Mouse (Mus musculus) frontal cortex, adult (tissue): ENCODE measurements around the gene Prickle2.

ENCODE experiments used
- ATAC-seq: cut with Nextera tagmentation; 2 replicates; pipeline ENCODE4 v1.9.2; 2017; ENCODE audit warnings: mild to moderate bottlenecking, moderate library complexity, mixed read lengths; ENCODE audit not compliant: low TSS enrichment

Gene Prickle2

DNA sequence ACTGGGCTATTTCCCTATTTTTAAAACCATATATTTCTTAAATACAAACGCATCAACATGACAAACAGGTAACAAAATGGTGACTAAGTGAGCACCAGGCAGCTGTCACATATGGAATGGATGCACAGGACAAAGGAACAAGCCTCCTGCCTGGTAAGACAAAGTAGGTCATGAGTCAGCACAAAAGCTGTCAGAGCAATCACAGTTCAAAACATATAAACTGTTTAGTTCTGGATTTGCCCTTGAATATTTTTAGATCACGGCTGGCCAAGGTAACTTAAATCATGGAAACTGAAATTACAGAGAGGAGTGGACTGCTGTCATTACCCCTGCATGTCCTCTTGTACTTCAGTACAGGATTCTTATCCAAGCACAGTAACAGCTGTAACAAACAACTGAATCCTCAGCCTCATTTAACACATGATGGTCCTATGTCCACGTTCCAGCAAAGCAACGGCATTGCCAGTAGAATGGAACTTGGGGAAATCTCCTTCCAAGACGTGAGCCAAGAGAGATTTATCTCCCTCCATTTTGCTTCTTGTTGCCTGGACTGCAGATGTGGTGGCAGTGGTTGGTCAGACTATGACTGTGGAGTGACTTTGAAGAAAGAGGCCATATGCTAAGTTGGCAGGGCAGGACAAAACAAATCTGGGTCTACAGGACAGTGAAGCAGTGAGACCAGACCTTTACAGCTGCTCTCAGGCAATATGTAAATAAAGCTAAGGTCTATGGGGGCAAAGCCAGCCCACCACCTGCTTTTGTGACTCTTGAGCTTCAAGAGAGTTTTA, 185.7 kb downstream of the Prickle2 start:
- no peak for ATAC-seq

DNA sequence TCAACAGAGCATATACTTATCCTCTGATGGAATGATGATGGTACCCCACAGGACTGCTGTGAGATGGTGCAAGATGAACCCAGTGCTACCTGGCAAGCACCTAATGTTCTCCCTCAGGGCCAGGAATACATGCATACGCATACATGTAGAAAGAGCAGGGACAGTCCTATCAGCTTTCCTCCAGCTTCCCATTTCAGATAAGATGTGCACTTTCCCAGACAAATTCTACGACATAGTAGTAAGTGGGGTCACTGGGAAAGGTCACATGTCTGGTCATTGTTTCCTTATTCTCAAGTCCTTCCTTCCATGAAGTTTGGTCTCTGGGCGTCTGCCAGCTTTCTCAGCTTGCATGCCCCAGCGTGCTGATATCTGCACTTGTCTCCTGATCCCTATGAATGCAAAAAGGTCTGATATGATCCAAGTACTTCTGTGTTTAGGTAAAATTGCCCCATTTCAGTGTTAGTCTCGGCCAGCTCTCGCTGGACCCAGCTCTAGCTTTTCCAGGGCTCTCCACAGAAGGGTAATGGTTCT, 187.5 kb downstream of the Prickle2 start:
- ATAC-seq: no peak

DNA sequence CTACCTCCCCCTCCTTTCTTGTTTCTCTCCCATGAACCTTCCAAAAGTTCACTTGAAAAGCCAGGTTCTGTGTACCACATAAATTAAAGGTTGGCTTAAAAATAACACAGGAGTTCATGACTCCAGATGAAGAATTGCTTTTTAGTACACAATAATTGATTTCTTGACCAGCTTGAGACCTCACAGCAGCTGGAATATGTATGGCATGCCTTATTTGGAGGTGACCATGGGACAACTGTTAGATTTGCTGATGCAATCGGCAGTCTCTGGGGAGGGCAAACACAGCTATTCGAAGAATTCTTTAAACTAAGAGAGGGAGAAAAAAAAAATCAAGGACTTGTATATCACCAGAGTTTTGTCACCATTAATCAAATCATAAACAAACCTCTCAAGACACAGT, 189.0 kb downstream of the Prickle2 start:
- ATAC-seq: no peak

- peak; percentile 87 for ATAC-seq
These were observed 194.0 kb downstream of the Prickle2 start for GRCm38 (mm10) chr6:92512001-92512400.

DNA sequence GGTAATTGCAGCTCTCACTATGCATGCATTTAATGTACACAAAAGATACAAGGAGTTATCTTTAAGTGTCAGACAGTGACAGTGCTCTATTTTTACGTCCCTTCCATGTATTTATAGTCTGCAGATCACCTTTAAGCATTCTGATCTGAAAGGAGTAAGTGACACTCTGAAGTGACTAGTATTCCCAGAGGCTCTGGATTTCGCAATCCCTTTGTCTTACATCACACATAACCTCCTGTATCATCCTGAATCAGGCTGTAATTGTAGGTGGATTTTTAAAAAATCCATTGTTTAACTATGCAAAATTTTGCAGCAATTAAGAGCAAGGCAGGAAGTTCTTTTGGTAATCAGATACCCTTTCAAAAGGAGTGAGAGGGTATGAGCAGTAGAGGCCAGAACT, 196.2 kb downstream of the Prickle2 start:
- no peak for ATAC-seq

DNA sequence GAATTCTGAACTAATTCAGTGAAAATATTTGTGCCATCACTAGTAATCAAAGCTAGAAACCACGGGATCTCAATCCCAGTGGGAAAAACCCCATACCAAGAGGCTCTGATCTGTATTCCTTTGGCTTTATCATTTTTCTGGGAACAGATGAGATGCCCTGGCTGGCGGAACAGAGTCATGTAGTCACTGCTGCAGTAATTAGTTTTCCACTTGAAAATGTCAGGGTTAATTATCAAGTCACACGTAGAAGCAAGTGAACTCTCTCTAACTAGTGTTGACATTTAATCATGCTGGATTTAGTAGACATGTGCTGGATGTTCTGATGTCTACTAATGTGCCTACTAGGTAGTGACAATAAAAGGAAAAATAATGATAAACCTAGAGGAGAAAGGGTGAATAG, 199.7 kb downstream of the Prickle2 start:
- no peak for ATAC-seq

DNA sequence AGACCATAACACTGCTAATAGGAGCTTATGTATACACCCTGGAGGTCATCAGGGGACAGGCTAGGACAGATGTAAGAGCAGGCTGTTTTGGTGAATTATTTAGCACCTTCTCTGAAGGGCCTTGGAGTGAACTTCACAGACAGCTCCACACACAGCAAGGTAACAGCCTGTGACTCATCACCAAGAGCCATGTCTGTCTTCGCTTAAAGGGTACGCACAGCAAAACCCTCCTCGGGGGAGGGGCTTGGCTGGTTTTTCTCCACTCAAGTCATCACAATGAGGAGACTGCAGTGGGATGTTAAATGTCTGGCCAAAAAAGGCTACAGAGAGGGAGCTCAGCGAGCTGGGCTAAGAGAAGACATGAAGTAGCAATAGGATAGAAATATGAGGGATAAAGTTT, 206.5 kb downstream of the Prickle2 start:
- ATAC-seq: peak; percentile 66

GRCm38 (mm10) chr6:92498574-92498973, 207.4 kb downstream of the Prickle2 start:
- ATAC-seq: peak; percentile 10; the same call in 1 of the 2 replicates

GRCm38 (mm10) chr6:92497279-92497678, 208.7 kb downstream of the Prickle2 start:
- ATAC-seq: no peak

GRCm38 (mm10) chr6:92495500-92495899, 210.5 kb downstream of the Prickle2 start:
- ATAC-seq: no peak

- peak; percentile 15 for ATAC-seq
These were observed 224.3 kb downstream of the Prickle2 start for GRCm38 (mm10) chr6:92481690-92481956.

DNA sequence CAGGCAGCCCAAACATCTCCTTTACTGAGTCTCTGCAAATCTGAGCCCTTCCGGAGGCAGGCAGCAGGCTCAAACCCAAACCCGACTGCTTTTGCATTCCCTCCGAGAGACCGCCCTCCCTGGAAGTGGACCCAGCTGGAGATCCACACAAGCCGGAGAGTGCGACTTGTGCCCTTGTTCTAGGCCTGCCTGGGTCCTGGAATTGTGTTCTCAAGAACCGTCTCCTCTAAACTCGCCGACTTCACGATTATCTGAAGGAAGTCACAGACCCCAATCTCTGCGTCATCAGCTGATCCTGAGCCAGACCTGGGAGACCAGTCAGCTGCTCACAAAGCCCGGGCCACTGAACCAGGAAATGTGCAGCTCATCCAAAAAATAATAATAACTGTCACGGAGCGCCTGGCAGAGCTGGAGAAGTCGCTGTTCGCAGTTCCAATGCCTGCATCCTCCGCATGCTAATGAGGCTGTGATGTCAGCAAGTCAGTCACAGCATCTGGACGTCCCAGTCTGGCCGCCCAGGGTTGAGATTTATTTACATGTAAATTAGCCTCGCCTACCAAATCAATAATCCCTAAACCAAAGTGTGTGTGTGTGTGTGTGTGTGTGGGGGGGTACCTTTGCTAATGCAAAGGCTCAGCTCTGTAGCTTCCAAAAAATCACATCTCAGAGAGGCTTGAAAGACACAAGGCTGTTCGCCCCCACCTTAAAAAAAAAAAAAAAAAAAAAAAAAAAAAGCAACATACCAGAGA, 224.8 kb downstream of the Prickle2 start:
- ATAC-seq: peak; percentile 66

- ATAC-seq: no peak
These were observed 227.3 kb downstream of the Prickle2 start for GRCm38 (mm10) chr6:92478612-92479011.

DNA sequence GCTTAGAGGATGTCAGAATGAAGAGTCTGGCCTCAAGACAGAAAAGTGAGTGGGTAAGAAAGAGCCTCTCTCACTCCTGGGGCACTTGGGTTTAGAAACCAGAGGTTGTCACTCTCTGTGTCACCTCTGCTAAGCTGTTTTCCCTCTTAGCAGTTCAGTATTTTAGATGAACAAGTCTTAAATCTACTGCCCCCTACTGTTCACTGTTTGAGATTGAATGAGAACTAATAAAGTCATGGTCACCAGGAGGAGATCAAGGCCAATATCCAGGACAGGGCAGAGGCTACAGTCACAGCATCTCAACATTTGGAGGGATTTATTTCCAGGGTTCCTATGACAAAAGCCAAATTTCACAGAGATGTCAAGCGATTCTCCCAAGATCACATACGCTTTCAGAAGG, 228.3 kb downstream of the Prickle2 start:
- ATAC-seq: no peak

- ATAC-seq: no peak
These were observed 236.5 kb downstream of the Prickle2 start for GRCm38 (mm10) chr6:92469456-92469855.

DNA sequence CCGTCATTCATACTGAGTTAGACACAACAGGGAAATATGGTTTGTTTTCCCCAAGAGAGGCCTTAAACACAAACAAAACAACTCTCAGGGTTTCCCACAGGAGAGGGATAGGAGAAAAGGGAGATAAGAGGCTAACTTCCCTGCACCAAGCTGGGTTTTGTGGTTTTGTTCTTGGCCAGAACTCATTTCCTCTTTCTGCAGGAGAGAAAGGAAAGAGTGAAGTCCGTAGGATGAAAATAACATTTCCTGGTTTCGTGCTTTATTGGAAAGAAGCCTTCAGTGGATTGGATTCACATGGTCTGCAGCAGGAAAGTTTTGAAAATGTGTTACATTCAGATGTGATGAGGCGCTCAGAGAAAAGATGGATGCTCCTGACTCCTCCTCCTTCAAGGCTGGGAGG, 237.1 kb downstream of the Prickle2 start:
- ATAC-seq: no peak; the same call in 1 of the 2 replicates

GRCm38 (mm10) chr6:92468383-92468791, 237.6 kb downstream of the Prickle2 start:
- no peak for ATAC-seq

DNA sequence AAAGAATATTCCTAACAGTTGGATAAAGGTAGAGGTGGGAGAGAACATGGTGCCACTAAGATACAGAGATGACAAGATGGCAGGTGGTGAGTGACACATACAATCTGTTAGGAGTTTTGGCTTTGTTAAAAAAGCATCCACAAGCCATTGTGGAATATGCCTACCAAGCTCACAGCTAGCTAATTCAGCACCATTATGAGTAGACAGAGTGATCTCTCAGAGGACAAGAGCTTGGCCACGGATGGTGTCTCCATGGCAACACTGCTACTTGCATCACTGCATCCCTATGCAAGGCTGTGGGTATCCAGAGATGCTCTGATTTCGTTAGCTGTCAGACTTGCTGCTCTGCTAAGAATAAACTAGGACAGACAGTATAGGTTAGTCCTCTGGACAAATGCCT, 238.6 kb downstream of the Prickle2 start:
- ATAC-seq: peak; percentile 84

DNA sequence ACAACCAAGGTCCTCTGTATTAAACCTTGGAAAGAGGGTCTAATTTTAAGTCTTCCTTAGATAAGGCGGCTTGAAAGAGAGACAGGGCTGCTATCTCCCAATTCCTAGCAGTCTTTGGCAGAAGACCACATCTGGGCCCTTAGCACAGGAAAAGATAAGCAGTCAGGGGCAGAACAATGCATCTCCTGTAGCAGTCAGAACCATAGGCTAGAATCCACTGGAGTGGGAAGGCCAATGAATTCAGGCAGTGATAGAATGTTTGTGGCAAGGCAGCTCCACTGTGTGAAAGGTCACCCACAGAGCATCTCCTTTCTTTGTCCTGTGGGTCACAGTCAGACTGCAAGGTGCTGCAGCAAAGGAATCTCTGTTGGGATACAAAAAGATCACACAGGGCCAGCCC, 240.3 kb downstream of the Prickle2 start:
- no peak for ATAC-seq

DNA sequence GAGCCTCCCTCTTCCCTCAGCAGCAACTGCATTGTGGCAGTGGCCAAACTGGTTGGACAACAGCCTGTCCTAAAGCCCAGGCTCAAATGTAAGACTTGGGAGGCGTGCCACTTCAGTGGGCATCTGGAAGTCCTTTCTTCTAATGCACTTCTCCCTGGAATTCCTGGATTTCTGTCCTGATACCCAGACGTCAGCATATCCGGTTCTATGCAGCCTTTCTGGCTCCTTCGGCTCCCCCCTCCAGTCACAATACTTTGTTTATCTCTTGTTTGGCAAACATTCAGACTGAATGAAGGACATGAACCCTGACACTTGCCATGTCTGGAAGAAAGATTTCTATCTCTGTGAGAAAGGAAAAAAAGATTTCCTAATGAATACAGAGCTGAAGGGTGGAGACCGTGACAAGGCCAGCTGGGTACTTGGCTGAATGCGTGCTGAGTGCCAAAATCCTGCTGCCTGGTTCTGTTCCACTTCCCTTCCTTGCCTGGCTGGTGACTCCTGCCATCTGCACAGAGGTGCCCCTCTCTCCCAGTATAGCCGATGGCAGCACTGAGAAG, 241.1 kb downstream of the Prickle2 start:
- ATAC-seq: 0 out of 2 replicates have a peak, but pooled peaks have one; percentile 24

DNA sequence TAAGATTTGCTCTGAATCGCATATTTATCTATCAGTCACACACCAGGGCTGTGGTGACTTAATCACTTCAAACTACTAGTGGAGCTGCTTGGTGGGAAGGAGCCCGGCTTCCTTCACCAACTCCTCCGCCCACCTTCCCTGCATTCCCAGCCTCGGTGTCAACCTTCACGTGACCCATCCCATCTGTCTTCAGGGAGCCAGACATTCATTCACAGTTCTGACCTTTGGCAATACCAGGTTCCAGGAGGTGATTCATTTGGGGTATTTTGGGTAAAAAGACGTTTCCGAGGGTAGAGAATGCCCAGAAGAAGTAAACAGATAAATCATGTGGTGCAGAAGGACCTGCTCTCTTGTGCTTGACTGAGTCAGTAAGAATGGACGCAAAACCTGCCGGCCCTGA, 242.2 kb downstream of the Prickle2 start:
- no peak for ATAC-seq

DNA sequence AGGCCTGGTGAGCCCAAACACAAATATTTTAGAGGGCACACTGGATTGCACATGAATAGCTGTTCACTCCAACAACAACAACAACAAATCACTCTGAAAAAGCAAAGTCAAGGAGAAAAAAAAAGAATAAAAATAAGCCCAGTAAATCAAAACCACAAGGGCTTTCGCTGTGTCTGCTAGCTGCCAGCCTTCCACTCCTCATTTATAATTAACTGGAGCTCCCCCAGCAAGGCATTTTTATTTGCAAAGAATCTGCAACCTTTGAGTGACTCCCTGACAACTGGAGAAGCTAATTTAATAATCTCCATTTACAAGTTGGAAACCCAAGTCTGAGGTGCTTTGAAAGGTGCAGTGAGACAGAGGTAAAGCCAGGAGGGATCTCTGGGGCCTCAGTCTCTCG, 245.2 kb downstream of the Prickle2 start:
- no peak for ATAC-seq

GRCm38 (mm10) chr6:92458026-92458425, 247.9 kb downstream of the Prickle2 start:
- ATAC-seq: no peak
